Mouse (Mus musculus): ENCODE data around the gene Tmem200b.

Tmem200b gene

GRCm38 (mm10) chr4:131921461-131922346, at the start of gene Tmem200b:
Gene Tmem200b, plus strand, starts transcription at chr4:131921771.
- no peak for DNase-seq (ENCODE audit: low read depth)

DNA sequence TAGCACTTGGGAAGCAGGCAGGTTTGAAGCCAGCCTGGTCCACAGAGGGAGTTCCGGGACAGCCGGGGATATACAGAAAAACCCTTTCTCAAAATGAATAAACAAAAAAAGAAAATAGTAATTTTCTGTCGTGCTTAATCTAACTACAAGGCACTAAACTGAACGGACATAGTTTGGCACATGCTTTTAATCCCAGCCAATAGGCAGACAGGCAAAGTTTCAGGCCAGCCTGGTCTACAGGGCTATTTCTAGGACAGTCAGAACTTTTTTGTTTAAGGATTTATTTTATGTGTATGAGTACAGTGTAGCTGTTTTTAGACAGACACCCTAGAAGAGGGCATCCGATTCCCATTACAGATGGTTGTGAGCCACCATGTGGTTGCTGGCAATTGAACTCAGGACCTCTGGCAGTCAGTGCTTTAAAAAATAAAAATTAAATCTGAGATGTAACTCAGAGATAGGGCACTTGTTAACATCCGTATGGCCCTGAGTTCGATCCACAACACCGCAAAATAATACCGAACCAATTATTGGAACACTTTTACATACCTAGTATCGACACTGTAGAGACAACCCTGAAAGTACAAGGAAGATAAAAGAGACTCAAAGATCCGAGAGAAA, 48.8 kb upstream of the Tmem200b start:
- DNase-seq (ENCODE audit: low read depth), result no peak

- DNase-seq (ENCODE audit: low read depth), result peak; percentile 88
Measured at GRCm38 (mm10) chr4:131873293-131874168, 48.0 kb upstream of the Tmem200b start, which contains the start of gene Srsf4. Gene Srsf4, plus strand, starts transcription at chr4:131873617.

DNA sequence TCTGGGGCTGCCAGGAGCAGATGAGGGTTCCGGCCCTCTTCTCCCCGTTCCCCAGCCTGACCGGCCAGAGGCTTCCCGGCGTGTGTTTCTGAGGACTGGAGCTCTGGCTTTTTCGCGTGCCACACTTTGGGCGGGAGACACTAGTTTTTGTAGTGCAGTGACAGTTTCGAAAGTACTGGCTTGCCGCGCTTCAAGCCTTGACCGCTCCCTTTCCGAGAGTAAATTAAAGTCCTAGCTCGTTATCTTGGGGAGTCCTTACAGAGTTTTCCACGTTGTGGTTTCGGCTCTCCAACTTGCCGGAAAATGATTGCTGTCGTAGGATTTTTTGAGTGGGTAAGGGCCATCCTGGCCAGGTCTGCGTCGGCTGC, 47.4 kb upstream of the Tmem200b start:
- peak; percentile 49 for DNase-seq (ENCODE audit: low read depth)

DNA sequence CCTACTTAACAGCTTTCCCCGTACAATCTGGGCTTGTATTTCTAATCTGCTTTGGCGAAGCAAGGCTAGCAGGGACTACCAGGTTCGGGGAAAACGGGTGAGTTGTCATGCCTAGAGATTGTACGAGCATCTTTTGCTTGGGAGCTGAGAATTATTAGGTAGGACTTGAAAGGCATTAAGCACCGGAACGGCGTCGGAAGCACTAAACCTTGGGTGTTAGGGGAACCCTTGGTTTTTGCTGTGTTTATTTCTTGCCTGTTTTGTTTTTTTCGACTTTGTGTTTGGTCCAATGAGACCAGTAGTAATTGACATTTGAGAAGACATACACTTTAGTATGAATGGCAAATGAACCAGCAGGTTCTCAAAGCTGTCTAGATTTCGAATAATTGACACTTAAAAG, 47.0 kb upstream of the Tmem200b start:
- DNase-seq (ENCODE audit: low read depth), result no peak

DNA sequence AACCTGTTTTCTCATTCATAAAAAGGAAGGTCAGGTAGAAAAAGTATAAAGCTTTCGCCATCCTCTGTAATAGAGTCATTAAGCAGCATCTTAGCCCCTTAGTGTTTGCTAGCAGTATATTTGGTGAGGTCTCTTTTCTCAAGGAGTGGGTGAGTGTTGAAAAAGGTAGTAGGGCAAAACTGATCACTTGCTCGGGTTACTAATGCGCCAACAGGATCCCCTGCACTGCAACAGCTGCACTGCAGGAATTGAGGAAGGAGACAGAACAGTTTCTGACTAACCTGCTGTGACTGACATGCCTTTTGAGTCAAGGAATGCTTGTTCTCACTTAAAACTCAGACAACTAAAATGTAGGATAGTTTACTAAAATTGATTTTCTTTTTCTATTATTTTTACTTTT, 46.3 kb upstream of the Tmem200b start:
- no peak for DNase-seq (ENCODE audit: low read depth)

- no peak for DNase-seq (ENCODE audit: low read depth)
Measured at GRCm38 (mm10) chr4:131876836-131877235, 44.7 kb upstream of the Tmem200b start.

- no peak for DNase-seq (ENCODE audit: low read depth)
Measured at GRCm38 (mm10) chr4:131879692-131880091, 41.9 kb upstream of the Tmem200b start.

DNA sequence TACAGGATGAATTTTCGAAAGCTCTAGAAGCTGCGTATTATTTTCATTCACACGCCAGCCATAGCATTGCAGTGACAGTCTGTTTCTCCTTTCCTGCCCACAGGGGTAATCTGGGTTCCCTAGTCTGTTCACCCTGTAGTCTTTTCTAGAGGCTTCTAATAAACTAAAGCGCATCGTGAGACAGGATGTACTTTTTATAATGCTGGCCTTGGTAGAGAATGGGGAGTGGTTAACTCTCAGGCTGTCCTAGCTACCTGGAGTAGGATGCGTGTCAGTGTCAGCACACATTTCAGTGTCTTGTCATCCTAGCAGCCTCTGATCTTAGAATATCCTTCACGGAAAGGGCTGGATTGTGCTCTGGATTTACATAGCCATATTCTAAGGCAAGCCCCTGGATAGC, 40.3 kb upstream of the Tmem200b start:
- DNase-seq (ENCODE audit: low read depth), result no peak

DNA sequence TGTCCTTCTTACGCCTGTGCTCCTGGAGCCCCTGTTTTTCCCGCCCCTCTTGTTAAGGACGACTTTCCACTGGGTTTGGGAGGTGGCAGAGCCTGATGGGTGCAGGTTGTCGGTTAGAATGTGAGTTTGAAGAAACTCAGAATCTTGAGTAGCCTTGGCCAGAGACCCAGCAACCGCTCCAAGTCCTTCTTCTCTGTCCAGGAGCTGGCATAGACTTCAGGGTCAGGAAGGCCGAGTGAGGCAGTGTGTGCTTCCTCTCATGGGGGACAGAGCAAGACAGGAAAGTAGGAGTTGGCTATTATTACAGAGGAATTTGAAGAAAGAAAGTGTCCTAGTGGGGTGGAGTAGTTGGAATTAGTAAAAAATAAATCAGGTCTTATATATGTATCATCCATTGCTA, 38.0 kb upstream of the Tmem200b start:
- no peak for DNase-seq (ENCODE audit: low read depth)

DNA sequence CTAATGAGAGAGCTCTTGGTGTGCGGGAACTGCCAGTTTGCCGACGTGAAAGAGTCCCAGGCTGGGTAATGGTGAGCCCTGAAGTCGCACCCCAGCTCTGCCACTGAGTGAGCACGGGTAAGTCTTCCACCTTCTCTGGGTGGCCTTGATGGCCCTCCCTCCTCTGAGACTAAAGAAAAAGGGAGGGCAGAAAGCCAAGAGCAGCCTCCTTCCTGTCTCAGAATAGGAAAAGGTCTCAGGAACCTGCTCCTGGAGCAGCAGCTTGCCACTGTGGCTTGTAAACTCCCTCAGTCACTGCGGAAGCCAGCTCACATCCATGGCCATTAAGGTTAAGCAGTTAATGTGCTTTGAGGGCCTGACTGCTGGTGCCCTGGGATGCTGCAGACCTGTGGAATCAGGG, 36.2 kb upstream of the Tmem200b start:
- DNase-seq (ENCODE audit: low read depth), result no peak

- no peak for DNase-seq (ENCODE audit: low read depth)
Measured at GRCm38 (mm10) chr4:131888564-131888963, 33.0 kb upstream of the Tmem200b start.

- DNase-seq (ENCODE audit: low read depth), result no peak
Measured at GRCm38 (mm10) chr4:131890692-131891091, 30.9 kb upstream of the Tmem200b start.

GRCm38 (mm10) chr4:131897109-131897508, 24.5 kb upstream of the Tmem200b start:
- DNase-seq (ENCODE audit: low read depth), result no peak

DNA sequence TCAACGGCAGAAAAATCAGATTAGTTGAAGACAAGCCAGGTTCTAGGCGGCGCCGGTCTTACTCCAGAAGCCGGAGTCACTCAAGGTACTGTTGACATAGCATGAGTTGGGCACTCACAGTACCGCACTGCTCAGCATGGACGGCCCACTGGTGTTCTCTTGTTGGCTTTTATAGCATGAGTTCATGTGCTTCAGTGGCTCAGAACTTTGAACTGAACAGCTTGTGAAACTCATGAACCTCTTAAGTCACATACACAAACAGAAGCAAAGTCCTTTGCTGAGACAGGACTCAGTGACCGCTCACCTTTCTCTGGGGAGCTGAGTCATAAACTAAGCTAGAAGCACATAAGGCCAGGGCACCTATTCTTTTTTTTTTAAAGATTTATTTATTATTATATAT, 23.8 kb upstream of the Tmem200b start:
- no peak for DNase-seq (ENCODE audit: low read depth)

- no peak for DNase-seq (ENCODE audit: low read depth)
Measured at GRCm38 (mm10) chr4:131898503-131899179, 22.9 kb upstream of the Tmem200b start.

GRCm38 (mm10) chr4:131899180-131899554, 22.4 kb upstream of the Tmem200b start:
- DNase-seq (ENCODE audit: low read depth), result no peak

DNA sequence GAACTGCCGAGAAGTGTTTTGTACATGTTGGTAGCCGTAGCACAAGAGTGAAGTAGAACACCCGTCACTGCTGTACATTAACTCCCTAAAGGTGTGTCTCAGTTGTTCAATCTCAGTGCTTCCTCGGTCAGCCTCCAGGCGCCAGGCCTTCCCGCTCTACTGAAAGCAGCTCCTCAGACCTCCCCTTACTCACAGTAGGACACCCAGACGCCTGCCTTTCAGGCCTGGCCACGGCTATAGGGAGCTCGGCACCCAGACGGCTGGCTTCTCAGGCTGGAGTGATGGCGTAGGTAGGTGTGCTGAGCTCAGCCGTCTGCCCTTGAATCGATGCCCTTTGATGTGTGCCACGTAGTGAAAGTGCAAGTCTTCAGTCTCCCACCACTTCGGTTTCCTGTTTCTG, 20.5 kb upstream of the Tmem200b start:
- no peak for DNase-seq (ENCODE audit: low read depth)

- DNase-seq (ENCODE audit: low read depth), result no peak
Measured at GRCm38 (mm10) chr4:131904478-131904877, 17.1 kb upstream of the Tmem200b start.

DNA sequence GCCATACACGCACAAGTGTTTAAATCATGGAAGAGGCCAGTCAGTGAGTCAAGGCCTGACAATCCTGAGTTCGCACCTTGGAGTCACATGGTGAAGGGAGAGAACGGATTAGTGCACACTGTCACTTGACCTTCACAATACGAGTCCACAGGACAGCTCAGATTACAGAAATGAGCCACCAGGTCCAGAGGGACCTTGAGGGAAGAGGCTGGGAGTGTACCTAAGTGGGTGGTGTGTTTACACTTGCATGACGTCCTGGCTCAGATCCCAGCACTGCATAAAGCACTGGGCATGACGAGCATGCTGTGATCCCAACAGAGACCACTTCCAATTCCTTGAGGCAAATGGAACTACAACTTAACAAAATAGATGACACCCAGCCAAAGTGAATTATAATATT, 15.1 kb upstream of the Tmem200b start:
- no peak for DNase-seq (ENCODE audit: low read depth)

DNA sequence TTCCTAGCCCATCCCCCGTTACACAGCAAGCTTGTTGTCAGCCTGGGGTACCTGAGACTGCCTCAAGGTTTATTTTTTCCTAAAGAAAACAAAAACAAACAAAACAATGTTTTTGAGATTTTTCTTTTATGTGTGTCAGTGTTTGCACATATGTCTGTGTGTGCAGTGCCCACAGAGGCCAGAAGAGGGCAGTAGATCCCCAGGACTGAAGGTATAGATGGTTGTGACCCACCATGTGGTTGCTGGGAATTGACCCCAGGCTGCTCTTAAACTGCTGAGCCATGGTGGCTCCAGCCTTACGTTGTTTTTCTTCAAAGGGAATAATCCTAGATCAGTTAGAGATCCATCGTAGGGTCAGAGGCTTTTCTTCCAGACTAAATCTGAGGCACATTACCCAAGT, 13.7 kb upstream of the Tmem200b start:
- no peak for DNase-seq (ENCODE audit: low read depth)

All from c-Kit-positive CD71-positive TER-119-negative erythroid progenitor cells, embryonic 14.5 days (primary cell).